Mouse (Mus musculus): ENCODE measurements at regions not wholly inside any gene's neighbourhood (a gene's known extent, or its start where the extent isn't known, plus 50 kb on each side); places are given as distances from the start of the nearest gene placed in this dataset.
A peak's percentile ranks its signal among the peaks of the same experiment; 100 is the strongest.

DNA sequence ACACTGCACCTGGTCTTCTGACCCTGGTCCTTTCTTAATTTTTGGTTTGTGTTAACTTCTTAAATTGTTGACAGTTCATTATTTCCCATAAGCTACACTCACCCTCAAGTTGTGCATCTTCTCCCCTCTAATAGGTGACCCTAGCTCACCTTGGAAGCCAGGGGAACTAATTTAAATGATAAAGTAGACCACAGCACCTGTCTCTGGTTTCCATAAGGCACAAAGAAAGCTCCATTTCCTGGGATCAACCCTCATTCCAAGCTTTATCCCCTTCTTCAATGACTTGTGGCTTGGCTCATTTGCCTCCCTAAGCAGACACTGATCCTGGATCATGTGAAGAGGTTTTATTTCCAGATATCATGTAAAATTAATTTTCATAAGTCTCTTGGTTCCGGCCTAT lies 276.1 kb upstream of the Tle4 start:
- ATAC-seq (replicated peaks; ENCODE audit: low FRiP score) (no peak), DNase-seq (ENCODE audit: low spot score) (no peak)
- H3K36me3 ChIP-seq (ENCODE audit: control insufficient read depth, insufficient read depth, low read length) = no peaks in the 10 kb centered on the region
- H3K4me1 ChIP-seq (replicated peaks; ENCODE audit: control insufficient read depth, insufficient read depth, low read length) = no peaks in the 10 kb centered on the region
- no peaks in the 10 kb centered on the region for H3K27me3 ChIP-seq (ENCODE audit: control insufficient read depth, insufficient read depth, low read length)
- no peak overlapping the region for H3K9ac ChIP-seq (ENCODE audit: low read length)
- WGBS = 100% methylated on average over 1 of the region's 1 CpGs
- no peak overlapping the region for H3K27ac ChIP-seq (ENCODE audit: low read depth, low read length)
- no peak overlapping the region for H3K4me3 ChIP-seq (ENCODE audit: low read depth, low read length)
- H3K9me3 ChIP-seq (ENCODE audit: control insufficient read depth, low read length) = no peaks in the 10 kb centered on the region
- no peak overlapping the region for H3K4me2 ChIP-seq (ENCODE audit: low read depth, low read length, severe bottlenecking)

DNA sequence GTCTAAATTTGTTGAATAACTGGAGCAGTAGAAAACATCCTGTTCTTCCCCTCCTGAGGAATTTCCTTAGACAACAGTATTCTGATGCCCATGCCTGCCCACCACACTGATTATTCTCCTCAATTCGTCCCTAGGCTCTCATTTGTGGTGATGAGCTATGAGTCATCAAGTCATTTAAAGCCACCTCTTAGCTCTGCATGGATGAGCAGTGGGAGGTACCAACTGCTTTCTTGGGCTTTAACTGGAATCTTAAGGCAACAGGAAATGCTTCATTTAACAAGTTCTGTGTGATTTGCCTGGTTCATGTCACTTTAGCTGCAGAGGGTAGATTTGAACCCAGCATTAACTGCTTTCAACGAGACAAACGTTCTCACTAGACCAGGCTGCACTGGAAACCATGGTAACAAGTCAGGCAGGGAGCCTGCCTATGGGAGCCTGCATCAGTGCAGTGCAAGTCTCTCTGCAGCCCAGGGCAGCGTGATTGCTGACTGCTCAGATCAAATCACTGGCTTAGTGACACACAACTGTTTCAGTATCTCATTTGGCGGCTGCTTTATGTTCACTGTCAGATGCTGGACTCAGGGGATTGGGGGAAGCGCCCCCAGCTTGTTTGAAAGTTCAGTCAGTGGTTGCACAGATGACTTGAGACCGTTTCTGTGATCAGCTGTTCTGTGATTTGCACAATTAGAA lies 273.5 kb upstream of the Tle4 start:
- H3K4me1 ChIP-seq (replicated peaks; ENCODE audit: control insufficient read depth, insufficient read depth, low read length) = no peaks in the 10 kb centered on the region
- no peak overlapping the region for H3K4me2 ChIP-seq (ENCODE audit: low read depth, low read length, severe bottlenecking)
- no peaks in the 10 kb centered on the region for H3K27me3 ChIP-seq (ENCODE audit: control insufficient read depth, insufficient read depth, low read length)
- no peaks in the 10 kb centered on the region for H3K36me3 ChIP-seq (ENCODE audit: control insufficient read depth, insufficient read depth, low read length)
- DNase-seq (ENCODE audit: low spot score) (peak; percentile 54), ATAC-seq (replicated peaks; ENCODE audit: low FRiP score) (peak; percentile 80)
- H3K9me3 ChIP-seq (ENCODE audit: control insufficient read depth, low read length) = no peaks in the 10 kb centered on the region
- H3K27ac ChIP-seq (ENCODE audit: low read depth, low read length) = no peak overlapping the region
- H3K4me3 ChIP-seq (ENCODE audit: low read depth, low read length) = no peak overlapping the region
- WGBS = 6% methylated on average over 7 of the region's 7 CpGs
- no peak overlapping the region for H3K9ac ChIP-seq (ENCODE audit: low read length)

DNA sequence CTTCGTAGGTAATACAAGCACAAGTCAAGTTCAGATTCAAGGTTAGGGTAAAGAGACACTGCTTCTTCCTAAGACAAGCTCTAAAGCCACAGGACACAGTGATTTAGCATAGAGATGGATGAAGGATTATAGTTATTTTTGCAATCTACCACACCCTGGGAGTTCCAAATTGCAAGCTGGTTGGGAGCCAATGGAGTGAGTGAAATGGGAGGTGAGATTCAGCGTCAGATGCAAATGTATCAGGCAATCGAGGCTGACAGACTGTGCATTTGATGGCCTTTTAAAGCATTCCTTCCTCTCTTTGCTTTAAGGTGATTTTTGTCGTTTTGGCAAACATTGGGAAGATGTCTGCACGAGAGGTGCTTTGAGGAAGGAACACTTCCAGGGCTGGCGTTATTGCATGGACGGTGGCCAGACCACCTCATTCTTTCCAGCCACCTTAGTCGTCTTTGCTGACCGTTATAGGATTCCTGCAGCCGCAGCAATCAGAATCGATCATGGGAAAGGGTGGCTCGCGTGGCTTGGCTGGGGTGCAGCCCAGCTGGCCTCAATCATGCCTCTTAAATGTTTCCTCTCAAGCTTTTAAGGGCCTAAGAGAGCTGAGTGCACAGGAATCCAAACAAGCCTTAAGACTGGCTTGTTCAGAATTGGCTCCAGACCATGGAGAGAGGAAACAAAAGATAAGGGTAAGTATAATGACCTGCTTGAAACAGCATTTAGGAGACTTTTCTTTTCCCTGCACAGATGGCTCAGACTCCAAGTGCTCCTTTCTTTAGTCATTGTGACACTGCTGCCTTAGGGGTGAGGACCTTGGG lies 265.0 kb upstream of the Tle4 start:
- no peak for DNase-seq (ENCODE audit: low spot score)
- H3K9ac ChIP-seq (ENCODE audit: low read length) = no peak overlapping the region
- no peak overlapping the region for H3K27ac ChIP-seq (ENCODE audit: low read depth, low read length)
- H3K27me3 ChIP-seq (ENCODE audit: control insufficient read depth, insufficient read depth, low read length) = peaks cover 2% of the 10 kb centered on the region; the same call in 1 of the 2 replicates
- H3K4me2 ChIP-seq (ENCODE audit: low read depth, low read length, severe bottlenecking) = no peak overlapping the region
- H3K36me3 ChIP-seq (ENCODE audit: control insufficient read depth, insufficient read depth, low read length) = no peaks in the 10 kb centered on the region
- WGBS = 25% methylated on average over 13 of the region's 13 CpGs
- H3K4me3 ChIP-seq (ENCODE audit: low read depth, low read length) = no peak overlapping the region
- H3K9me3 ChIP-seq (ENCODE audit: control insufficient read depth, low read length) = peaks cover 4% of the 10 kb centered on the region; the same call in 1 of the 2 replicates
- peaks cover 4% of the 10 kb centered on the region; the same call in 1 of the 2 replicates for H3K4me1 ChIP-seq (replicated peaks; ENCODE audit: control insufficient read depth, insufficient read depth, low read length)
- ATAC-seq (replicated peaks; ENCODE audit: low FRiP score) = no peak; the same call in 1 of the 2 replicates

DNA sequence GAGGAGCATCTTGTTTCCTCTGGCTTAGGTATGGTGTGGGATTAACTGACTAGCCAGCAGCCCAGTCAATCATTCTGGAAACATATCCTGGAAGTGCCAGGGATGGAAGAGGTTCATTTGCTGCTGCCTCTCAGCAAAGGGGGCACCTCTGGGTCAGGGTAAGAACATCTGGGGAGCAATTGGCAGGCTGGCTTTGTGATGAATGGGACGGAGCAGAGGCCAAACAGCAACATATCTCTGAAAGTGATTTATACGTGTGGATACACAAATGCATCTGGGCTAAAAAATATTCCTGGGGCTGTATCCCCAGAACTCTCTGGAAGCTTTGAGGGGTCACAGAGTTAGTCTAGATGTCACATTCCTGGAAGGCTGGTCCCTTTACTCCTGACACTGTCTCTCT lies 257.2 kb upstream of the Tle4 start:
- H3K4me3 ChIP-seq (ENCODE audit: low read depth, low read length) = no peak overlapping the region
- H3K27me3 ChIP-seq (ENCODE audit: control insufficient read depth, insufficient read depth, low read length) = no peaks in the 10 kb centered on the region
- H3K27ac ChIP-seq (ENCODE audit: low read depth, low read length) = no peak overlapping the region
- no peak overlapping the region for H3K9ac ChIP-seq (ENCODE audit: low read length)
- ATAC-seq (replicated peaks; ENCODE audit: low FRiP score) (no peak), DNase-seq (ENCODE audit: low spot score) (no peak)
- WGBS = 77% methylated on average over 2 of the region's 2 CpGs
- H3K36me3 ChIP-seq (ENCODE audit: control insufficient read depth, insufficient read depth, low read length) = no peaks in the 10 kb centered on the region
- no peaks in the 10 kb centered on the region for H3K4me1 ChIP-seq (replicated peaks; ENCODE audit: control insufficient read depth, insufficient read depth, low read length)
- H3K9me3 ChIP-seq (ENCODE audit: control insufficient read depth, low read length) = peaks cover 4% of the 10 kb centered on the region; the same call in 1 of the 2 replicates
- H3K4me2 ChIP-seq (ENCODE audit: low read depth, low read length, severe bottlenecking) = no peak overlapping the region

DNA sequence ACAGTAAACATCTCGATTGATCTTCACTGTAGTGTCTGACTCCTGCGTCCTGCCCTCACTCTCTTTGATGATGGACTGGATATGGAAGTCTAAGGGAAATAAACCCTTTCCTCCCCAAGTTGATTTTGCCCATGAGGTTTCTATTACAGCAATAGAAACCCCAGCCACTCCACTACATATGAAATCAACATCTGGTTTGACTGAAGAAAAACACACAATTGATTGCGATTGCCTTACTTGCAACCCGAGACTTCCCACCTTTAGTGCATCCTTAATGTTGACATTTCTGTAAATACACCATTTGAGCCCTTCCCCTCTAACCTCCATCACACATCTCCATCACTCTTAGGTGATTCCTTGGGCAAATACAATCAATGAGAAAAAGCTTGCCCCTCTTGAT lies 255.6 kb upstream of the Tle4 start:
- Histone ChIP-seq H3K4me2 (ENCODE audit: low read depth, low read length, severe bottlenecking) (no peak overlapping the region), H3K9me3 (ENCODE audit: control insufficient read depth, low read length) (no peaks in the 10 kb centered on the region), H3K27ac (ENCODE audit: low read depth, low read length) (no peak overlapping the region), H3K4me3 (ENCODE audit: low read depth, low read length) (no peak overlapping the region), H3K36me3 (ENCODE audit: control insufficient read depth, insufficient read depth, low read length) (no peaks in the 10 kb centered on the region), H3K27me3 (ENCODE audit: control insufficient read depth, insufficient read depth, low read length) (no peaks in the 10 kb centered on the region), H3K4me1 (replicated peaks; ENCODE audit: control insufficient read depth, insufficient read depth, low read length) (no peaks in the 10 kb centered on the region), H3K9ac (ENCODE audit: low read length) (no peak overlapping the region)
- DNase-seq (ENCODE audit: low spot score) (no peak), ATAC-seq (replicated peaks; ENCODE audit: low FRiP score) (no peak)
- WGBS = 80% methylated on average over 4 of the region's 4 CpGs

DNA sequence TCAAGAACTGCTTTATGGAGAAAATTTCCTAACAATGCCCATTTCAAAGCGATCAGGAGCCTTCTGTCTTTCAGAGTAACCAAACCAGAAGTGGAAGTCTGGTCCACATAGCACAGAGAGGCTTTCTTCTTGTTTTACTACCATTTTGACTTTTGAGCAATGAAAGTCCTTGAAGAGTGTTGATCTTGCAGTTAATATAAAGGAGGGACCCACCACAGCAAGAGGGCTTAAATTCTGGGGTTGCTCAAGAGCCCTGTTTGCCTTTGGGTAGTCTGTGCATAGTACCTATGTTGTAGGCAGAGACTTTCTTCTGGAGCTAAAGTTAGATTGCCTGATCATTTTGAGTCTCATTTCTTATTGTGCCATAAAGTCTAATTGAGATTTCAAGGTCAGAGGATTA lies 251.7 kb upstream of the Tle4 start:
- H3K27me3 ChIP-seq (ENCODE audit: control insufficient read depth, insufficient read depth, low read length) = no peaks in the 10 kb centered on the region
- H3K4me2 ChIP-seq (ENCODE audit: low read depth, low read length, severe bottlenecking) = no peak overlapping the region
- DNase-seq (ENCODE audit: low spot score) (no peak), ATAC-seq (replicated peaks; ENCODE audit: low FRiP score) (no peak)
- H3K27ac ChIP-seq (ENCODE audit: low read depth, low read length) = no peak overlapping the region
- H3K4me1 ChIP-seq (replicated peaks; ENCODE audit: control insufficient read depth, insufficient read depth, low read length) = no peaks in the 10 kb centered on the region
- no peaks in the 10 kb centered on the region for H3K36me3 ChIP-seq (ENCODE audit: control insufficient read depth, insufficient read depth, low read length)
- H3K9me3 ChIP-seq (ENCODE audit: control insufficient read depth, low read length) = no peaks in the 10 kb centered on the region
- no peak overlapping the region for H3K4me3 ChIP-seq (ENCODE audit: low read depth, low read length)
- H3K9ac ChIP-seq (ENCODE audit: low read length) = no peak overlapping the region
- 78% methylated on average over 1 of the region's 1 CpGs for WGBS

DNA sequence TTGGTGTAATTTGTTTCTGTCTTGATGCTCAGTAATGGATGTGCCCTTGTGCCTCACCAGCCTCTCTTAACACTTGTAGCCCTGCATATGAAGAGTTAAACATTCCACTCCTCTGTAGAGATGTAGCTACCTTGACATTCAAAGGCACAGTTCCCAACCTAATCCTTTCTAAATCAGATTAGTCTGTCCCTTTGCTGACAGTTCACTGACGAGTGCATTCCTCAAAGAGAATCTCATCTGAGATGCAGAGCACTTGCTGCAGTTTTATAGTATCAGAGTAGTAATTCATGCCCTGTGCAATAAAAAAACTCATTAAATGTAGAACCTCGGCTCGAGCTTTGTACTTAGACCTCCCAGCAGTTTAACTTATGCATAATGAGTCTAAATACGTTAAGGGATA lies 249.3 kb upstream of the Tle4 start:
- no peak overlapping the region for H3K27ac ChIP-seq (ENCODE audit: low read depth, low read length)
- no peaks in the 10 kb centered on the region for H3K9me3 ChIP-seq (ENCODE audit: control insufficient read depth, low read length)
- no peaks in the 10 kb centered on the region for H3K27me3 ChIP-seq (ENCODE audit: control insufficient read depth, insufficient read depth, low read length)
- 0 out of 2 replicates have a peak, but pooled peaks have one; percentile 36 for ATAC-seq (replicated peaks; ENCODE audit: low FRiP score)
- no peak overlapping the region for H3K9ac ChIP-seq (ENCODE audit: low read length)
- no peak for DNase-seq (ENCODE audit: low spot score)
- 22% methylated on average over 4 of the region's 4 CpGs for WGBS
- H3K4me3 ChIP-seq (ENCODE audit: low read depth, low read length) = no peak overlapping the region
- no peaks in the 10 kb centered on the region for H3K36me3 ChIP-seq (ENCODE audit: control insufficient read depth, insufficient read depth, low read length)
- no peak overlapping the region for H3K4me2 ChIP-seq (ENCODE audit: low read depth, low read length, severe bottlenecking)
- no peaks in the 10 kb centered on the region for H3K4me1 ChIP-seq (replicated peaks; ENCODE audit: control insufficient read depth, insufficient read depth, low read length)

DNA sequence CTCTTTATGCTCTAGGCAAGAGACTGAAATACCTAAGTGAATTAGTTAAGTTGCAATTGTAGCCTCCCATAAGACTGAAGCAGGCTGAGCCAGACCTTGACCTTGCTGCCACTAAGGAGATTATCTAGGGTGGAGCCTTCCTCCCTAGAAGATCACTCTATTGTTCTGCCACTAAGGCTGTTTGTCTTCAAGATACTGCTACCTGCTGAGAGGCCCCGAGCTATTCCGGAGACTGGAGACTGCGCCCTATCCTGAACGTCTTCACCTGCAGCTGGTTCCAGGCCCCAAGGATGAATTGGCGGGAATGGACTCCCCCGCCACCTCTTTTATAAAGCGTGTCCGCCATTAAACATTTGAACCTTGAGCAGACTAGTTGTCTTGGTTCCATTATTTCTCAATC lies 237.8 kb upstream of the Tle4 start:
- WGBS = 49% methylated on average over 8 of the region's 8 CpGs

More for the DNA sequence above, 237.8 kb upstream of the Tle4 start:
- H3K4me1 ChIP-seq (replicated peaks; ENCODE audit: control insufficient read depth, insufficient read depth, low read length) = no peaks in the 10 kb centered on the region
- no peak for ATAC-seq (replicated peaks; ENCODE audit: low FRiP score)
- no peak overlapping the region for H3K27ac ChIP-seq (ENCODE audit: low read depth, low read length)
- no peak for DNase-seq (ENCODE audit: low spot score)
- H3K27me3 ChIP-seq (ENCODE audit: control insufficient read depth, insufficient read depth, low read length) = no peaks in the 10 kb centered on the region
- H3K9ac ChIP-seq (ENCODE audit: low read length) = no peak overlapping the region
- H3K36me3 ChIP-seq (ENCODE audit: control insufficient read depth, insufficient read depth, low read length) = no peaks in the 10 kb centered on the region
- no peak overlapping the region for H3K4me3 ChIP-seq (ENCODE audit: low read depth, low read length)
- no peak overlapping the region for H3K4me2 ChIP-seq (ENCODE audit: low read depth, low read length, severe bottlenecking)
- no peaks in the 10 kb centered on the region for H3K9me3 ChIP-seq (ENCODE audit: control insufficient read depth, low read length)

Measured in forebrain, embryonic 11.5 days (tissue).